Mouse (Mus musculus): ENCODE results near the gene Arpc1b.
A peak's percentile ranks its signal among the peaks of the same experiment; 100 is the strongest.
"Not testable (repeated sequence)": the region's sequence is repeated elsewhere in the genome, so short reads cannot be mapped to it uniquely, and the experiment has no call there.

Gene Arpc1b

DNA sequence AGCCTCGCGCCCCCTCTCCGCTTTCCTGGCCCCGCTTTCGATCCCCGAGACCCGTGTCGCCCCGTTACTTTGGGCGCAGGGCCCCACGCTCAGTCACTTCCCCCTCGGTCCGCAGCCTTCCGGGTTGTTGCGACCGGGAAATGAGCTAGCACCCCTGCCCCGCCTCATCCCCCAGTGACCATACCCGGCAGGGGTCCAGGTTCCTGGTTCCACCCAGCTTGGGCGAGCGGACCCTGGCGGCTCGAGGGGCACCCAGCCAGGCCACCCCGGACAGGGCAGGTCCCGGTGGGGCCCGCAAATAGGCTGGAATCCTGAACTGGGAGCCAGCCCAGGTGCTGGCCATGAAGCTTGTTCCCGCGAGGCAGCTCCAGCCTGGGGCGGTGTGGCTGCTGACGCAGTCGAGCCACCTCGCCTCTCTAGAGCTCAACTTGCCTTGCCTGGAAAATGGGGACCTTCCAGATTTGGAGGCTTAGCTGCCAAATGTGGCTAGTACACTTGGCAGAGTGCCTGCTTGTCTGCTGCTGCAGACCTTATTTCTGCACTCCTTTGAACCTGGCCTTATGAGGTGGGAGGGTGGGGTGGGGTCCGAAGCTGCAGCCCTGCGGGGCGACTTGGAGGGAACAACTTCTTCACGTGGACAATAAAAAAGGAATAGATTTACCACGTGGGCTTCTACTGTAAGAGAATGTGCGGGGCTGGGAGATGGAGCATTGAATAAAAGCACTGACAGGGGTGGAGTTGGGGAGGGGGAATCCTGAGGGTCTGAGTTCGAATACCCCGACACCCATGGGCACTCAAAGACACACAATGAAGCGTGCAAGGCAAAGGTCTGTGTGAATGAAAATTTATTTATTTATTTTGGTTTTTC is 825 bp downstream of the Arpc1b start:
- peak; percentile 67 to 71 for DNase-seq (ENCODE audit: low spot score in 2 of 2)

DNA sequence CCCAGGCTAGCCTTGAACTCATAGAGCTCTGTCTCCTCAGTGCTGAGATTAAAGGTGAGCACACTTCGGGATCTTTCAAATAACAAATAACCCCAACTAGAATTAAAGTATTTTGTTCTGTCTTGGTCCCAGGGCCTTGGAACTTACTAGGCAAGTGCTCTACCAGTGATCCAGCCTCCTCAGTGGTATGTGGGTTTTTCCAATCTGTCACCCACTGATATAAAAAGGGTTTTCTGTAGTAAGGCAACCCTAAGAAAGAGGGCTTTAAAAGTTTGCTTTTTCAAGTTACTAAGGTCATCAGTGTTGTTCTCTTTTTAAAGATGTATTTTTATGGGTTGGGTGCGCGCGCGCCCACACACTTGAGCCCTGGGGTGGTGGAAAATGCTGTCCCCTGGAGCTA is 1.7 kb downstream of the Arpc1b start:
- no peak for DNase-seq (ENCODE audit: low spot score in 2 of 2)

DNA sequence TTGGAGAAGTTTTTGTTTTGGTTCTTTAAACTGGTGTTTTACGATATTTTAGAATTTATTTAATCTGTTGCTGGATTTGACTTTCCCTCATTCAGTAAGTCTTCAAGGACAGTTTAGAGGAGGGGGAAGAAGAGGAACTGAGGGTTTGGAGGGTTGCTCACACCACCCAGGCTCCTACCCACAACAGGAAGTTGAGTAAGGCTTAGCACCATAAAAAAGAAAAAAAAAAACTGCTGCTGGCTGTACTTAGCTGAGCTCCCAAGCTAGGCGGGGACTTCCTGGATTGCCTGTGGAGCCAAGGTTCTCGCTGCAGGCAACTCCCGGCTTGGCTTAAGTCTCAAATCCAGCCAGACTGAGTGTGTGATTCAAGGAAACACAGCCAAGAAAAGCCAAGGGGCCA is 2.3 kb downstream of the Arpc1b start:
- DNase-seq (ENCODE audit: low spot score in 2 of 2), result peak in 1 of 2 experiments; percentile 72

DNA sequence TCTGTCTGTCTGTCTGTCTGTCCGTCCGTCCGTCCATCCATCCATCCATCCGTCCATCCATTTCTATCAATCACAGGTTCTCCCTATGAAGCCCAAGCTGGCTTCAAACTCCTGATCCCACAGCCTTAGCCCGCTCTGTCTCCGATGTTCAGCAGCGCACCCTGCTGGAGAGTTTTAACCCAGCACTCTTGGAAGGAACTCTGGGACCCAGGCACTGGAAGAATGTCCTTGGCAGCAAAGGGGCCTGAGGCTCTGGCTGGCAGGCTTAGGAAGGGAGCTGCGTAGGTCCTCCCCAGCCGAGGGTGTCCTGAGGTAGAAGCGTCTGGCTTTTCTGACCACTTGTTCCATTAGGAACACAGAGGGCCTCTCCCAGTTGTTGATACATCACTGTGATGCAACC is 2.9 kb downstream of the Arpc1b start:
- DNase-seq (ENCODE audit: low spot score in 2 of 2), result peak; percentile 37 to 46

DNA sequence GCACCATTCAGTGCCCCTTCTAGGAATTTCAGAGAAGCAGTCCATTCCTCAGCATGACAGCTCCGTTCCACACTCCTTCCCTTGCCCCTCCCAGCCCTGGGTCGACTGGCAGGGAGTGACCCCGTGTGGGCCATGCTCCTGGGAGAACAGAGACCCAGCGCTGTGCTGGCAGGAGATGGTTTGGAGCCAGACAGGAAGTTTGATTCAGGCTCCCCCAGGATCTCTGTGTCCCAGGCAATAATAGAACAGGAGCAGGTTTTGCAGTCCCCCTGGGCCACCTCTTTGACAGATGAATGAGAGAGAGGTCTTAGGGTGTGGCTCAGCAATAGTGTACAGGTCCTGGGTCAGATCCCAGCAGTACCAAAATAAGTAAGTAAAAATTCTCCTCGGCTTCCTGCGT is 4.0 kb downstream of the Arpc1b start:
- DNase-seq (ENCODE audit: low spot score in 2 of 2), result no peak

DNA sequence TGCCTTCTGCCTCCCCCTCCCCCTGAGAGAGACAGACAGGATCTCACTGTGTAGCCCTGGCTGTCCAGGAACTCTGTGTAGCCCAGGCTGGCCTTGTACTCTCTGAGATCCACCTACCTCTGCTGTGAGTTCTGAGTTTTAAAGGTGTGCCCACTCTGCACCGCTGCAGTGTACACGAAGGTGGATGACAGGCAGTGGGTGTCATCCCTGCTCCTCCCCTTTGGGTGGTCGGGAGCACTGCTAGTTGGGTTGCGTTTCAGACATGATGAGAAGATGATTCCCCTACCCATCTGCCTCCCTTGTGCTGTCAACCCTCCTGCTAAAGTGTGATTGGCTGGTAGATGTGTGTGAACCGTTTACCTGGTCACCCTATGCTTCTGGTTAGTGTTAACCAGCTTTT is 4.4 kb downstream of the Arpc1b start:
- DNase-seq (ENCODE audit: low spot score in 2 of 2), result no peak

DNA sequence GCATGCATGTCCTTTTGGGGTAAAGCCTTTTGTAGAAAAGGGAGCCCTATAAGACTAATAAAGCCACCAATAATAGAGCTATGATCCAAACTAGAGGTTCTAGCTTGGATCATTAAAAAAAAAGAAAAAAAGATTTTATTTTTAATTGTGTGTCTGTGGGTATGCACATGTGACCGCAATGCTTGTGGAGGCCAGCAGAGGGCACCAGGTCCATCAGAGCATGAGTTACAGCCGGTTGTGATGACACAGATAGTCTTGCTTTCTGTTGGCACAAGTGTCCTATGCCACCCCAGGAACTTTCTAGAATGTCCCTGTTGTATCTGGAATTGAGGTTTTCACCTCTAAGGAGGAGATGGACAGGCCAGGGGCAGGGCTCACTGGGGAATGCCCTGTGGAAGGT is 5.4 kb downstream of the Arpc1b start:
- no peak for DNase-seq (ENCODE audit: low spot score in 2 of 2)

DNA sequence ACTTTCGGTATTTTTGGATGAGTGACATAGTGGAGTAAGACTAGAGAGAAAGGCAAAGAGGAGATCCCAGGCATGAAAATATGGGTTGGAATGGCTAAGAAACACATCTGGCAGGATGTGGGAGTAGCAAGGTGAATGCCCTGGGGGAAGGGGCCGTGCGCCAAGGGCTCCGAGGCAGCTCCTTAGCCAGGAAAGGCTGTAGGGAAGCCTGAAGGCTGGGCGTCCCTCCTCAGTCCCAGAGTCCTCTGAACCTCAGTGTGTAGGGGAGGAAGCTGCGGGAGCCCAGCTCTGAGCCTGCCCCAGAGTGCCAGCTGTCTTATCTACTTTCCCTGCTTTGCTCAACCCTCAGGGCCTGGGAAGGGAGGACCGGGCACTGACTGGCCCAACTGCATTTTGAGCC is 6.9 kb downstream of the Arpc1b start:
- no peak for DNase-seq (ENCODE audit: low spot score in 2 of 2)

DNA sequence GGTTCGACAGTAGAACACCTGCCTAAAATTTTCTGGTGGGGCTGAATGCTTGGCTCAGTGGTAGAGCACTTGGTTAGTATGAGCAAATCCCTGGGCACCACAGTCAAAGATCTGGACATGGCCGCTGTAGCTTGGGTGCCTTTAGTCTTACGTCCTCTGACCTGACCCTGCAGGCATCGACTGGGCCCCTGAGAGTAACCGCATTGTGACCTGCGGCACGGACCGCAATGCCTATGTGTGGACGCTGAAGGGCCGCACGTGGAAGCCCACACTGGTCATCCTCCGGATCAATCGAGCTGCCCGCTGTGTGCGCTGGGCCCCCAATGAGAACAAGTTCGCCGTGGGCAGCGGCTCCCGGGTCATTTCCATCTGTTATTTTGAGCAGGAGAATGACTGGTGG is 9.4 kb downstream of the Arpc1b start:
- no peak for DNase-seq (ENCODE audit: low spot score in 2 of 2)

DNA sequence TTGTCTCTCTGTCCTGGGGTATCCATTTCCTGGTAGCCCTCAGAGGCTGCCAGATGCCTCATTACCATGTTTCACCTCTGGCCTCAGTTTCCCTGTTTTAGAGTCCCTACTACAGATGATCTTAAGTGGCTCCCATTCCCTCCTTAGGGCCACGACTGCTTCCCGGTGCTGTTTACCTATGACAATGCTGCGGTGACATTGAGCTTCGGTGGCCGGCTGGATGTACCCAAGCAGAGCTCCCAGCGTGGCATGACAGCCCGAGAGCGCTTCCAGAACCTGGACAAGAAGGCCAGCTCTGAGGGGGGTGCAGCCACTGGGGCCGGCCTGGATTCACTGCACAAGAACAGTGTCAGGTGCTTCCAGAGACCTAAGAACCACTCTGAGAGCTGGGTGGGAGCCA is 12.6 kb downstream of the Arpc1b start:
- no peak for DNase-seq (ENCODE audit: low spot score in 2 of 2)

DNA sequence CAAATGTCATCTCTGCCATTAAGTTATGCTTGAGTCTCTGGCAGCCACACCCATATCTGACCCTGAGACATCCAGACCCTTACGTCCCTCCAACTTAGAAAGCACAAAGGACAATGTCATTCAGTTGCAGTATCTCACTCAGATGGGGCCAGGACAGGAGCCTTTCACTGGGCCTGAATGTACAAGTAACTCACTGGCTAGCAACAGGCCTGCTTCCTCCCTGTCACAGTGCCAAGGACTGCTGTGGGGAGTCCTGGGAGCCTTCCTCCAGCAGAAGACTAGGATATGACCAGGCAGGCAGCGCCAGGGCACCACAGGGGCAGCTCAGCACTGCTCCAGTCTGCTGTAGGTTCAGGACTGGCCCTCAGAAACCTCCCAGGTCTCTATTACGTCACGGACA is 15.1 kb downstream of the Arpc1b start:
- no peak for DNase-seq (ENCODE audit: low spot score in 2 of 2)

DNA sequence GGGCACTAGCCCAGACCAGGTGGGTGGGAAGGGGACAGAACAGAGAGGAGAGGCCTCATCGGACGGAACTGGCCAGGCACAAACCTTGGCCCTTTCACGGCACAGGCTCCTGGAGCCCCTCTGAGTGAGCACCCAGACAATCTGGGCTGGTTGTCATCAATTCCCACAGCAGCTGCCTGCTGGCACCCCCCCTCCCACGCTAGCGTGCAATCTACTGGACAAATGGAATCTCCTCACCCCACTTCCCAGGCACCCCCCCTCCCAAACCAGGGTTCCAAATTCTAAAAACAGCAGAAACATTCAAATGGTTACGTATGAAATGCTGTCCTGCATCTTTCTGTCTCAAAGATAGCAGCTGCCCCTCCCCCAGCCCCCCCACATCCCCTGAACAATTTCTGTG is 15.8 kb downstream of the Arpc1b start:
- DNase-seq (ENCODE audit: low spot score in 2 of 2), result not testable (repeated sequence)

DNA sequence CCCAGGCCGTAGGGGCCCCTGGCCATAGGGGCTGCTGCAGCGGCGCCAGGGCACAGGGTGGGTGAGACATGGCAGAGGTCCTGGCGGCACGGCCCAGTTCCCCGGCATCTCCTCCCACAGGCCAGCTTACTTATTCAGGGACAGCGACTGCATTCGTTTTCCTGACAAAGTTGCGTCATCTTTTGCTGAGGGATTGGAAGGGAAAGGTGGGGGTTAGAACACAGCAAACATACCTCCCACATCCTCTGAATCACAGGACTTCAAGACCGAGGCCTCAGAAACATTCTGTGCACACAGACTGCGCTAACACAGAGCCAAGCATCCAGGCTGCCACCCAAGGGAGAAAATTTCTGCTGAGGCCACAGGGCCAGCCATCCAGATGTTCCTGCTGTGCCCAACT is 16.2 kb downstream of the Arpc1b start:
- no peak for DNase-seq (ENCODE audit: low spot score in 2 of 2)

DNA sequence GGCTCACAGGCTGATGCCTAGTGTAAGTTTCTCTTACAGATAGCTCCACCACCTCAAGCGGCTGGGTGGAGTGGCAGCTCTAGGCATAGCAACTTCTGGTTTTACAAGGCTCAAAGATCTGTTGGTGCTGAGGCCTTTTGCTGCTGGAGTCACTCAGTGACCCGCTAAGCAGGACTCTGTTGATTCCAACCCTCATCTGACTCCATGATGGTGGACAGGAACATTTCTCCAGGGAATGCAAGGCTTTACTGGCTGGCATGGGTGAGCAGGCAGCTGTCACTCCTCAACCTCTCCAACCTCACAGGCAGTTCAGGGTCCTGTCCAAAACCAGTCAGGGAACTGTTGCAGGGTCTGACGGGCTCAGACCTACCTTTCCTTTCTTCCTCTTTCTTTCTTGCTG is 17.0 kb downstream of the Arpc1b start:
- no peak for DNase-seq (ENCODE audit: low spot score in 2 of 2)

DNA sequence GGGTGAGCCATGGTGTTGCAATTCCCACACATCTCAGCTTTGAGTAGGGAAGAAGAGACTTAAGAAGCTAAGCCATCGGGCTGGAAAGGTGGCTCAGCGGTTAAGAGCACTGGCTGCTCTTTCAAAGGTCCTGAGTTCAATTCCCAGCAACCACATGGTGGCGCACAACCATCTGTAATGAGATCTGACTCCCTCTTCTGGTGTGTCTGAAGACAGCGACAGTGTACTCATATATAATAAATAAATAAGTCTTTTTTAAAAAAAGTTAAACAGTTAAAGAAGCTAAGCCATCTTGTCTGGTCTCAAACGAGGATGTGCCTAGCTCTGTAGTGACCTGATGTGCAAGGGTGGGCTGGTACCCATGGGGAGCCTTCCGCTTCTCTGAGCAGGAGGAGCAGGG is 19.3 kb downstream of the Arpc1b start:
- DNase-seq (ENCODE audit: low spot score in 2 of 2), result not testable (repeated sequence)

DNA sequence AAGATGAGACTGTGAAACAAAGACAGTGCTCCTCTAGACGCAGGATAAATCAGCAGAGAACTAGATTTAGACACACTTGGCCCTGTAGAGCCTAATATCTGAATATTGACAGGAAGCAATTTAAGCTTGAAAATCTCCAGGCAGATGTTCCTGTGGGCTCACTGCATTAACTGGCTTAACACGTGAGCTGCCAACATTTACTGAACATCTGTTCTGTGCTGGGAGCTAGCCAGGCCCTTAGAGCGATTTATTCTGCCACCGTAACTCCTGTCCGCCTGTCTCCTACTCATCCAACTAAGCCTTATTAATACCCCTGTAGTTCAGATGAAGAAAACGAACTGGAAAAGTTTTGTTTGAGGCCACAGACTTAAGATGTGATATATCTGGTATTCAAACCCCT is 24.8 kb downstream of the Arpc1b start:
- DNase-seq (ENCODE audit: low spot score in 2 of 2), result no peak

DNA sequence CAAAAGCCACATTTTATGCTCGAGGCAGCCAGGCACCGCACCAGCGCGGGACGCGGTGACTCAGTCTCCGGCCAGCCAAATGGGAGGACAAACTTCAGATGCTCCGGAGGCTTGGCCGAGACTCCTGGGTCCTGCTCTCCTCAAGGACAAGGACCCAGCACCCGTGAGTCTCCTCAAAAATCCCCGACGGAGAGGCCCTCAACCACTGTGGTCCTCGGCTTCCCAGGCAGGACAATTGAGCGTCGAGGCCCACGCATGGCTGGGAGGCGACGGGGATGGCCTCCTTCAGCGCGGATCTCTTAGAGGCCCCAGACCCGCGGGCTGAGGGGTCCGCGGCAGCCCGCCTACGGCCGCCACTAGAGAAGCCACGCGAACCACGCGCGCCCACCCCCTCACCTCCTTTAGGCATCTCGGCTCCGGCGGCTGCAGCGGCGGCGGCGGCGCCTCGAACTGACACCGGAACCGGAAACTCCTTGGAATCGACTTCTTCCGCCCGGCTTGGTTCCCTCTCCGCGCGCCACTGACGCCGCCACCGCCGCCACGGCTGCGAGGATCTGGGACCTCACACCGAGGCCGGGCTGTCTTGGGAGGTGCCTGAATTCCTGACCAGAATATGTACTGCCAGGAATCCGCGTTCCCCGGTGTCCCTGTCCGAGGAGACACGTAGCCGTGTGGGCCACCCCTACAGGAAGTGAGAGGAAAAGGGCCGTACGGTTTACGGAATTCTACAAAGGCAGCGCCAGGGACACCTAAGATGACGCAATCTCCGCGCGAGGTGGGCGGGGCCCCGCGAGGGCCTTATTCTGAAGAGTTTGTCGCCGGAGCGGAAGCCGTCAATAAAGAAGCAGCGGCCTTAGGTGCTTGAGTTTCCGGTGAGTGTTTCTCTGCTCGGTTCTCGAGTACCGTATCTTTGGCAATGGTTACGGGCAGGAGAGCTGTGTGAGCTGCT is 25.8 kb downstream of the Arpc1b start, which contains the start of the genes Pdap1 and Bud31:
Gene Pdap1, minus strand, starts transcription at position 668 of the 949 bp plus-strand sequence.
Gene Bud31, plus strand, starts transcription at position 792 of the 949 bp plus-strand sequence.
- peak; percentile 92 to 98 for DNase-seq (ENCODE audit: low spot score in 2 of 2)

DNA sequence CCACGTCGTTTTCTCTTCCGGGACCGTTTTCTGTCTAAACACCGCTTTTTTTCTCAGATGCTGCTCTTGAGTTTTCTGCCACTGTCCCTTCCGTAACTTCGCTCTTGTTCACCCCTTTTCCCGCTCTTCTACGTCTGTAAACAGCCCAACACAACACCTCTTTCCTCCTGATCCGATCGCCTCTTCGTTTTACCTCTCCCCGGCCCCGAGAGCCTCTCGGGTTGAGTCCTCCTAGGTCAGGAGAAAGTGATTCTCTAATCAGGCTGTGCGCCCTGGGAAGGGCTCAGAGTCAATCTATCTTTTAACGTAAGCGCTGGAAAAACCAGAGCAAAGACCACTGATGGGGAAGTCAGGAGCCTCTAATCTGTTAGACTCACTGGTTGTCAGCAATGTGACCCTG is 26.6 kb downstream of the Arpc1b start:
- DNase-seq (ENCODE audit: low spot score in 2 of 2), result no peak

DNA sequence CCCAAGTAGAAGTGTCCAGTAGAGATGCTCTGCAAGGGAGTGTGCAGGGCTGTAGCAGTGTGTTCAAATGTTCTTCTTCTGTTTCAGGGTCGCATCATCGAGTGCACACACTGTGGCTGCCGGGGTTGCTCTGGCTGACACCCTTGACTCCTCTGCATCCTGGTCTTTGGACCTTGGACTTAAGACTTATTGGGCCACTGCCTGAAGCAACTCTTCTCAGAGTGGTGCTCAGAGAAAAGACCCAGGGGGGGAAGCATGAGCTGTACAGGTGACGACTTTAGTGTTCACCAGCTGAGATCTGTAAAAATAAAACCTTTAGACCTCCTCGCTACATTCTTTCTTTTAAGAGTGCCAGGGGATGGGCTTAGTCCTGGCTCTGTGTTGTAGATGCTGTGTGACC is 33.7 kb downstream of the Arpc1b start:
- DNase-seq (ENCODE audit: low spot score in 2 of 2), result no peak

DNA sequence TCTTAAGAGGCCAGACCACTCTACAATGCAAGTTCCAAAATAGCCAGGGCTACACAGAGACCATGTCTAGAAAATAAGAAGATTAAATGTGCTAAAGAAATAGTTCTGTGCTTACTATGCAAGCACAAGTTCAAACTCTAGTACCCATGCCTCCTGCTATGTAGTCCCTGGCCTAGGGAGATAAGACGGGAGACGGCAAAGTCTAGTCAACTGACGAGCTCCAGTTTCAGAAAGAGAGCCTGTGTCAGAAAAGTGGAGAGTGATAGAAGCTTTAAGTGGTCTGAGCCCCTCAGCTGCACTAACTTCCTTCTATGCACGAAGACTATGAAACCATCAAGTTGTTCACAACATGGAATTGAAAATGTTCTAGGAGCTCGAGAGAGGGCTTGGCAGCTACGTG is 35.3 kb downstream of the Arpc1b start:
- no peak for DNase-seq (ENCODE audit: low spot score in 2 of 2)

DNA sequence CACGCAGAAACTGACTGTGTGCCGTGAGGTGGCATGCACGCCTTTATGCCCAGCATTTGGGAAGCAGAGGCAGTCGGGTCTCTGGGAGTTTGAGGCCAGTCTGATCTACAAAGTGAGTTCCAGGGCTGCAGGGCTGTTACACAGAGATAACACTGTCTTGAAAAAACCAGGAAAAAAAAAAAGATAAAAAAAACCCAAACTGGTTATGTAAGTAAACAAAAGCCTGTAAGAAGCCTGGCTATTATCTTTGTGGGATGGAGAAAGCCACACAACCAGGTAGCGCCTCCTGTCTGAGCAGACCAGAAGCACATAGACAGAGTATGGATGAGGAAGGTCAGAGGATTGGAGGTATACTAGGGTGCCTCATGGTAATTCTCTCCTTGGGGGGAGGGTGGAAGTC is 38.7 kb downstream of the Arpc1b start:
- DNase-seq (ENCODE audit: low spot score in 2 of 2), result no peak

DNA sequence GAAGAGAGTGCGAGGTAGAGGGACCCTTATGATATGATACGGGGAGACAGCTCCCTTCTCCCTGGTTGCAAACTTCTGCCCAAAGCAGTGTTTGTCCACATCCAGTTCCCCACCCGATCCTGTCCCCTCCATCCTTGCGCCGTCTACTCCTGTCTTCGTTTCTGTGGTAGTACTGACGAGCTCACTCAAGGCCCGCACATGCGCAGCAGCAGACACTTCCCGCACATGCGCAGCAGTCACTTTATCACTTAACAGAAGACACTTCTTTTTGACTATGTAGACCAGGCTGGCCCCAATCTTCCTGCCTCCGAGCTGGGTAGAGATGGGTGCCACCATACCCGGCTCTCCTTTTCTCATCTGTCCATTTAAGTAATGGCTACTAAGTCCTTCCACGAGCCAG is 47.3 kb downstream of the Arpc1b start:
- DNase-seq (ENCODE audit: low spot score in 2 of 2), result no peak

DNA sequence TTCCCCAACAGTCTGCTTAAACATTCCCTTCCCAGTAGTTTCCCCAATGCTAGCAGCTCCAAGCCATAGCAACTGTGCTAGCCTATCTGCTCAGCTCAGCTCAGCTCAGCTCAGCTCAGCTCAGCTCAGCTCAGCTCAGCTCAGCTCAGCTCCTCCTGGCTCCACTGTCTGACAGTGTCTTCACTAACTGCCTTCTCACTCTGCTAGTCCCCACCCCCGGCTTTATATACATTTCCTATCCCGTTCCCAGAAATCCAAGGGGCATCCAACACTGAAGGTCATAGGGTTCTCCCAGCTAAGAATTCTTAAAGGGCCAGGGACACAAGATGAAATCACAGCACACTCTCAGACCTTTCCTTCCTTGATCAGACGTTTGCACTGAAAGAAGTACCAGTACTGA is 50.7 kb downstream of the Arpc1b start:
- DNase-seq (ENCODE audit: low spot score in 2 of 2), result no peak
